Mouse (Mus musculus): ENCODE data around the gene Lgr6.

The Lgr6 gene

DNA sequence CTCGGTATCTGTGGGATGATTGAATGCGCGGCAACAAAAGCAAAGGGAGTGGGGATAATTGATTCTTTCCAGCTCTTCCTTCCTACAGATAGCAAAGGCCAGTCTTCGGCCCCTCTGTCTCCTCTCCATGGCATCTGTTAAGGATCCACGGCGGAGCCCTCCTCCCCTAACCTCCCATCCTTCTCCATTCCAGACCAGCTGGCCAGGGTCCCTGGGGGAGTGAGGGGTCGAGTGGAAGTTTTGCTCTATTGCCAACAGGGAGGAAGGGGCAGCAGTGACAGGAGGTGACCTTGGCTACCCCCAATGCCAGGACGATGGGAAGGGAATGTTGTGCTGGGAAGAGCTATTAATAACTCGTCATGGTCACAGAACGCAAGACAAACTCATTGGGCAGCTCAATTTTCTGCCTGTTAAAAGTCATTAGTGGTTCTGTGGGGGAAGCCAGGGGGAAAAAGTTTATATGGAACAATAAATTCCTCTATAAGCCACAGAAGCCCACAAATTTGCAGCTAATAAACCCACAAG lies 90.1 kb downstream of the Lgr6 start:
- DNase-seq (ENCODE audit: low spot score), result no peak

- DNase-seq (ENCODE audit: low spot score), result no peak
Measured at GRCm38 (mm10) chr1:135012472-135012871, 92.6 kb downstream of the Lgr6 start.

- DNase-seq (ENCODE audit: low spot score), result no peak
Measured at GRCm38 (mm10) chr1:135011912-135012311, 93.2 kb downstream of the Lgr6 start.

DNA sequence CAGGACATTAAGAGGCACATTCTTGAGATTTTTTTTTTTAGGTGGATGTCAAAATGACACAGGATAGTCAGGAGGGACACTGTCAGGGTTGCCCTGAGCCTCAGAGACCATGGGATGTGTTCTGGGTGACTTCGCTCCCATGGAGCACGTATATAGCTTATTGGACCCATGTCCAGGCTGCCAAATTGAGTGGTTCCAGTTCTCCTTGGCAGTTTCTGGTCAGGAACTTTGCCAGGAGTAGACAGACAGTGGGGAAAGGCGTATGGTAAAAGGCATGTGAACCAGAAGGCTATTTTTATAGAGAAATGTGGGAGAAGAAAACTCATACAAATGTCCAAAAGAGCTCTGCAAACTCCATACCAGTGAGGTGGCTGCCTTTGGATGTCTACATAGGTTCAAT lies 95.2 kb downstream of the Lgr6 start:
- DNase-seq (ENCODE audit: low spot score), result no peak

- no peak for DNase-seq (ENCODE audit: low spot score)
Measured at GRCm38 (mm10) chr1:135005696-135006095, 99.4 kb downstream of the Lgr6 start.

DNA sequence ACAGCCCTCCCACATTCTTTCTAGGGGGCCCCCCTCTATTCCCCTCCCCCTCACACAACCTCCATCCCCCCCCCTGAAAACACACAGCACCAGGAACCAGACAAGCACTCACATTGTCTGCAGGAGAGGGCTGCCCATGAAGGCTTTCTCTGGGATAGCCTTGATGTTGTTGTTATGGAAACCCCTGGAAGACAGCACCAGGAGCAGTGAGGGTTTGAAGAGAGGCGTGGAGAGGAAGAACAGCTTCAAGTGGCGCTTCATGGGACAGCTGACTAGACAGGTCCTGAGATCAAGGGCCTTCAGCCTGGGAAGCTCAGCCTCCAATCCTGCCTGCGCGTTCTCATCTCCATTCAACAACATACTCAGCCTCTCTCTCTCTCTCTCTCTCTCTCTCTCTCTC lies 101.7 kb downstream of the Lgr6 start:
- no peak for DNase-seq (ENCODE audit: low spot score)

GRCm38 (mm10) chr1:135000527-135000926 lies 104.5 kb downstream of the Lgr6 start:
- DNase-seq (ENCODE audit: low spot score), result no peak

GRCm38 (mm10) chr1:134998231-134998630 lies 106.8 kb downstream of the Lgr6 start:
- no peak for DNase-seq (ENCODE audit: low spot score)

DNA sequence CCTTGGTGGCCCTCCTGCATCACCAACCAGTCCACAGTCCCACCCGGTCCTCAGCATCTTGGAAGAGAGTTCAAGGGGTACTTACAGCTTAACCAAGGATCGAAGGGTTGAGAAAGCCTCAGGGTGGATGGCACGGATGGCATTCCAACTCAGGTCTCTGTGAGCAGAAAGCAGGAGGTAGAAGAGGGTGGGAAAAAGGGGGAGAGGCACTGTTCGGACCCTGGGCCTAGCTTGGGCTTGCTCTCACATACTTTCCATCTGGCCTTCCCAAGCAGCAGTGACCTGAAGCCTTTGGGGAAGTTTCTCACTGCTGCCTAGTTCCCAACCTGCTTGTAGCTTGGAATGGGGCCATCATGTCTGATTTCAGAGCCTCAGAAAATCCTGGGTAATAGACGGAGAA lies 107.5 kb downstream of the Lgr6 start:
- DNase-seq (ENCODE audit: low spot score), result no peak

GRCm38 (mm10) chr1:134996471-134996870 lies 108.6 kb downstream of the Lgr6 start:
- no peak for DNase-seq (ENCODE audit: low spot score)

DNA sequence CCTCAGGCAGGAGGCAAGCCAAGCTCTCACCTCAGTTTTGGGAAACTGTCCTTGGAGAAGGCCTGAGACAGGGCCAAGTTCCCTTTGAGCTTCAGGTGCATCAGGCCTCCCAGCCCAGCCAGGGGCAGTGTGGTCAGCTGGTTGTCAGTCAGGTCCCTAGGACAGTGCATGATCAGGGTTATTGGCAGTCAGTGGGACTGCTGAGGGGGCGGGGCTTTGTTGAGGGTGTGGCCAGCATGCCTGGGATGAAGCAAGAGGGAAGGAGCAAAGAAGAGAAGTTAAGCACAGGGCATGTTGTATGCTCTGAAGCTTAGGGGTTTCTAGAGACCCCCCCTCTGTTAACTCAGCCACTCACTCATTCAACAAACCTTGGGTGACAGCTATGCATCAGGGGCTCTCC lies 109.1 kb downstream of the Lgr6 start:
- no peak for DNase-seq (ENCODE audit: low spot score)

- no peak for DNase-seq (ENCODE audit: low spot score)
Measured at GRCm38 (mm10) chr1:134995437-134995836, 109.6 kb downstream of the Lgr6 start.

DNA sequence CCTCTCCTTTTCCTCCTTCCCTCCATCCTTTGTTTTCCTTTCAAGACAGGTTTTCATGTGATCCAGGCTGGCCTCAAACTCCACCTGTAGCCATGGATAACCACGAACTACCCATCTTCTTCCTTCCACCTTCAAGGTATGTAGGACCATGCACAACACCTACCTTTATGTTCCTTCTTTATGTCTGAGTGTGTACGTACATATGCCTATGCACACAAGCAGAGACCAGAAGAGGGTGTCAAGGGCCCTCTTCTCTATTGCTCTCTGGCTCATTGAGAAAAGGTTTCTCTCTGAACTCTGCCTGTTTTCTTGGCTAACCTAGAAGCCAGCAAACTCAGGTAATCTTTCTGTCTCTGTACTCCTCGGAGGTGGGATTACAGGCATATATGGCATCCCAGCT lies 110.3 kb downstream of the Lgr6 start:
- DNase-seq (ENCODE audit: low spot score), result no peak

- DNase-seq (ENCODE audit: low spot score), result no peak
Measured at GRCm38 (mm10) chr1:134992046-134992645, 112.9 kb downstream of the Lgr6 start.

DNA sequence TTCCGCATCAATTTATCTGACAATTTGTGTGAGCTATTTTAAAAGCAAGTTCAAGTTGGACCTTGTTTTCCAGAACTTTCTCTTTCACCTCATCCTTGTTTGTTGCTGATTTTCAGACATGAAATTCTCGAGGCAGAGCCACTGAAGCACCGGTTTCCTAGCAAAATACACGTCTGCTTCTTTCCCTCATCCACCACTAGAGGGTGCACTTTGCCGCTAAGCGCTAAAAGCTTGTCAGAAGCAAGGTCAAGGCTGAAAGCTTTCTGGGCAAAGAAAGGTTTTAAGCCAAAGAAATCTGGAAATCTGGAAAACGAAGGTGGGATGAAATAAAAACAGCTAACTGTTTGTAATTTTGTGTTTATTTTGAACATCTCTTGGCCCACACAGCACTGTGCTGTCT lies 115.7 kb downstream of the Lgr6 start:
- peak; percentile 37 for DNase-seq (ENCODE audit: low spot score)

GRCm38 (mm10) chr1:134987962-134988341 lies 117.1 kb downstream of the Lgr6 start:
- DNase-seq (ENCODE audit: low spot score), result no peak

DNA sequence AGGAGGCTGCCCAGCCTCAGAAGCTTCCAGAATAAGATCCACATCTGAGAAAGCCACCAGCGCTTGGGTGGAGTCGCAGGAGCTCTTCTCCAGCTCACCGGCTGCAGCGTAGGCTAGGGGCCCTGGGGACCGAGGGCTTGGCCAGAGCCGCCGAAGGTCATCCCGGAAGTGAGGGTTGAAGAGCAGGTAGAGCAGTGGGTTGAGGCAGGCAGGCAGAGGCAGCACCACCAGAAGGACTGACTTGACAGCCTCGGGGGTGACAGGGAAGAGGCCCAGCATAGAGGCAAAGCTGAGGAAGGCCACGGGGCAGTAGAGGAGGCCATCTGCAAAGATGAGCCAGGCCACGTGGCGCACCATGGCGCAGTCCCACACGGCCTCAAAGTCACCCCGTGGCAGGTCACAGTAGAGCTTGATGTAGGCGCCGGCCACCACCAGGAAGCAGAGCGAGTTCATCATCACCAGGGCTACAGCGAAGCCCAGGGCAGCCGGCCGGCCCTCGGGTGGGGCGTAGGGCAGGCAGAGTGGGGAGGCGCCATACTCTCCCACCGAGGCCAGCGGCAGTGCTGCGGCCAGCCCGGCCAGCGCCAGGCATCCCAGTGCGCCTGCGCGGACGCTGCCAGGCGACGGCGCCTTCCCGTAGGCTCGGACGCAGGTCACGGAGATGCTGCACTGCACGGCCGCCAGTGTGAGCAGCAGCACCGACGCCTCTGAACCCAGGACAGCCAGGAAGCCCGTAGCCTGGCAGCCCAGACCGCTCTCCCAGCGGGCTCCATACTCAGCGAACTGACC lies 117.7 kb downstream of the Lgr6 start:
- DNase-seq (ENCODE audit: low spot score), result peak; percentile 2

DNA sequence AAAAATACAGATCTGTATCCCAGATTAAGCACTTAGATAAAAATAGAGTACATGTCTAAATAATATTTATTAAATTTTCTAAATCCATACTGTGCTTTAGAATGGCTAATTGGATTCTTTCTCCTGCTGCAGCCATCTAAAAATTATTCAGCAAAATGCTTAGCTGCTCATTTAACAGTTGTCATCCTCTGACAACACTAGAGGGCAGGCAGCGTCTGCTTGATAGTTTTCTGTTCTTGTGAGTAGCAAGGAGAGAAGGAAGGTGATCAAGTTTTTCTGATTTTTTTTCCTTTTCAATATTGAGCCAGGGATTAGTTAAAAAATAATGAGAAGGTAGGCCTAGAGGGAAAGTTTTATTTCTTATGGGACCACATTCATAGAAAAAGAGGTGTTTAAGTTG lies 132.2 kb downstream of the Lgr6 start:
- no peak for DNase-seq (ENCODE audit: low spot score)

GRCm38 (mm10) chr1:134965430-134965829 lies 139.6 kb downstream of the Lgr6 start:
- DNase-seq (ENCODE audit: low spot score), result no peak

DNA sequence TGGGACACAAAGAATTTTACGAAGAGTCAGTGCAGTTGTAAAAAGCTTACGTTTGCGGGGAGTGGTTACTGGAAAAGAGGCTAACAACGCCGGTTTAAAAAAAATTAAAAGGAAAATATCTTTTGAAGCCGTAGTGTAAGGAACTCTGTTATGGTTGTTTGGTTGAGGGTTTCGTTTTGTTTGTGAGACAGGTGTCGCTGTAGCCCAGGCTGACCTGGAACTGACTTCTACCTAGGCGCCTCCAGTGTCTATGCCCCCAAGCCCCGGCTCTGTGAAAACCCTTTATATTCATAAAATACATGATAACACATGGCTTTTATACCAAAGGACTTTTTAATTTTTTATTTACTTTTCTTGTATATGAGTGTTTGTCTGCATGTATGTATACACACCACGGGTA lies 142.3 kb downstream of the Lgr6 start:
- DNase-seq (ENCODE audit: low spot score), result no peak

DNA sequence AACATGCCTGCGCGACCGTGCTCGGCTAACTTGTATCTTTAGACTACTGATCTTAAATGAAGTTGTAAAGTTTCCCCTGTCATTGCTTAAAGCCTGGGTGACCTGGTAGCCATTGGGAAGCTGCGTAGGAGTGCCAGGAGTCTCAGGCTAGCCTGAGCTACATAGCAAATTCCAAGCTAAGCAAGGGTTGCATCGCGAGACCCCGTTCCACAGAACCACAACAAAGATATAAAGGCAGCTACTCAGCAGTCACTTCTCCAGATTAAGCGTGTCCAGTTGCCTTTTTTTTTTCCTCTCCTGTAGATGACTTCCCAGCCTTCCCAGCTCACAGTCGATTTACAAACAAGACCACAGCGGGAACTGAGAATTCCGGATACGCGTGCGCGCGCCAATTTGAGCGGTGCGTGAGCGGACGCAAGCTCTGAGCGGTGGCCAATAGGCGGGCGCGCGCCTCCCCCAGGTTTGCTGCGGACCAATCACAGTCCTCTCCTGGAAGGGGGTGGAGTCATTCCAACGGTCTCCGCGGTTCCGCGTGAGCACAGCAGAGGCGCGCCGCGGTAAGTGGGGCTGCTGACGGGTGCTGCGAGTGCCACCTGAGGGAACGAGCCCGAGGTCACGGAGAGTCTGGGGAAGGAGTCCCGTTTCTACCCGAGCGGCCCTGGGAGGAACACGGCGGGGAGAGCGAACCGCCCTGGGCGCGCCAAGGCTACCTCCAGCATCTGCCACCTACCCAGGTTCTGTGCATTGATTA lies 142.8 kb downstream of the Lgr6 start, which contains the start of gene Ube2t:
TSS of gene Ube2t (plus strand) at position 513 of the 751 bp plus-strand sequence.
- DNase-seq (ENCODE audit: low spot score), result peak; percentile 79

DNA sequence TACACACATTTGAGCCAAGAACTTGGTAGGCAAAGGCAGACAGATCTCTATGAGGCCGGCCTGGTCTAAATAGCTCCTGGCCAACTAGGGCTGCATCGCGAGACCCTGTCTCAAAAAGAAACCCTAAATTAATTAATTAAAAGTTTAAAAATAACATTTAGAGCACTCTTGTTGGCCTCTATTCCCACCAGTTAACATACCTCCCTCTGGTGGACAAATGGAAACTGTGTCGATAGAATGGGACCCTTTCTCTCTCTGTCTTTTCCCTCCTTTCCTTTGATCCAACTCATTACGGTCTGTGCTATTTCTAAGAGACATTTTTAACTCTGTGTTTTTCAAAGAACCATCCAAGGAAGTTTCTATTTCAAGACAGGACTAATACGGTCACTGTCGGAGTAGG lies 144.4 kb downstream of the Lgr6 start:
- no peak for DNase-seq (ENCODE audit: low spot score)

DNA sequence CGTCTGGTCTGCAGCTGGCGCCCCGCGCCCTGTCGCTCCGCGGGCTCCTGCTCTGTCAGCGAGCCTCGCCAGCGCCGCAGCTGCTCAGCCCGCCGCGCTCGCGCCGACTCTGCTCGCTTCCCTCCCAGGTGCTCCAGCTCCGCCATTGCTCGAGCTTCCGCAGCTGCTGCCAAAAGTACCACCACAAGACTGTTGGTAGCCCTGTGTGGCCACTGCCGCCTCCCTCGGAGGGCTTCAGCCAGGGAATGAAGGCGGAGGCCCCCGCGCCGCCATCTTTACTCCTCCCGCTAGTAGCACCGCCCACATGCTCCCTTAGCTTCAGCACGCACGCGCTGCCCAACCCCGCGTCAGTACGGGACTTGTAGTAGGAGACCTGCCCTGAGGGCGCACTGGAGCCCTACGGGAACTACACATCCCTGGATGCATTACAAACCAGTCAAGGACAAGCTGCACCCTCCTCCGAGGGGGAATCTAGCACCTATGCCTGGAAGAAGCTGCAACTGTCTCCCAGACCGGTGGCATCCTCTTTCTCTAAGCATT lies 149.4 kb downstream of the Lgr6 start, which contains the start of gene Ppp1r12b:
TSS of gene Ppp1r12b (minus strand) at position 306 of the 540 bp plus-strand sequence.
- peak; percentile 83 for DNase-seq (ENCODE audit: low spot score)
